Mouse (Mus musculus) cerebellum, adult 8-10 months (tissue): ENCODE results near the gene Tm7sf3.
A peak's percentile ranks its signal among the peaks of the same experiment; 100 is the strongest.

Experiments
- DNase-seq: peaks from one replicate; pipeline ENCODE4 v3.0.0; 2022

Tm7sf3 gene

GRCm38 (mm10) chr6:146653197-146653596 is 10.6 kb upstream of the Tm7sf3 start:
- no peak for DNase-seq

- no peak for DNase-seq
Observed at GRCm38 (mm10) chr6:146651431-146651830, 8.8 kb upstream of the Tm7sf3 start.

GRCm38 (mm10) chr6:146650013-146650412 is 7.4 kb upstream of the Tm7sf3 start:
- DNase-seq: no peak

- peak; percentile 15 for DNase-seq
Observed at GRCm38 (mm10) chr6:146643184-146643570, 553 bp upstream of the Tm7sf3 start.

GRCm38 (mm10) chr6:146641621-146642210 is 908 bp downstream of the Tm7sf3 start:
- no peak for DNase-seq

- no peak for DNase-seq
Observed at GRCm38 (mm10) chr6:146640991-146641390, 1.6 kb downstream of the Tm7sf3 start.

- DNase-seq: no peak
Observed at GRCm38 (mm10) chr6:146640068-146640965, 2.3 kb downstream of the Tm7sf3 start.

GRCm38 (mm10) chr6:146636482-146636881 is 6.1 kb downstream of the Tm7sf3 start:
- DNase-seq: no peak

- DNase-seq: no peak
Observed at GRCm38 (mm10) chr6:146634759-146635606, 7.6 kb downstream of the Tm7sf3 start.

- DNase-seq: peak; percentile 81
Observed at GRCm38 (mm10) chr6:146634015-146634722, 8.5 kb downstream of the Tm7sf3 start.

- DNase-seq: no peak
Observed at GRCm38 (mm10) chr6:146633629-146634014, 9.0 kb downstream of the Tm7sf3 start.

GRCm38 (mm10) chr6:146633097-146633496 is 9.5 kb downstream of the Tm7sf3 start:
- DNase-seq: peak; percentile 16

GRCm38 (mm10) chr6:146632403-146632802 is 10.2 kb downstream of the Tm7sf3 start:
- DNase-seq: no peak

GRCm38 (mm10) chr6:146631847-146632246 is 10.8 kb downstream of the Tm7sf3 start:
- no peak for DNase-seq

GRCm38 (mm10) chr6:146630961-146631360 is 11.7 kb downstream of the Tm7sf3 start:
- DNase-seq: no peak

- no peak for DNase-seq
Observed at GRCm38 (mm10) chr6:146629781-146630756, 12.6 kb downstream of the Tm7sf3 start.

GRCm38 (mm10) chr6:146628123-146628522 is 14.5 kb downstream of the Tm7sf3 start:
- no peak for DNase-seq

- DNase-seq: no peak
Observed at GRCm38 (mm10) chr6:146616670-146617069, 26.0 kb downstream of the Tm7sf3 start.

GRCm38 (mm10) chr6:146615891-146616290 is 26.7 kb downstream of the Tm7sf3 start:
- DNase-seq: no peak

- no peak for DNase-seq
Observed at GRCm38 (mm10) chr6:146614541-146614940, 28.1 kb downstream of the Tm7sf3 start.

GRCm38 (mm10) chr6:146613907-146614306 is 28.7 kb downstream of the Tm7sf3 start:
- no peak for DNase-seq
